Mouse (Mus musculus) cortical plate, adult 2 months (tissue): ENCODE data around the gene Gjb1.

Experiments used
- CTCF ChIP-seq: fragments of 200-500 bp; IDR thresholded peaks from 2 replicates; pipeline ENCODE4 v1.5.1; 2011; ENCODE audit warnings: mild to moderate bottlenecking, control low read depth, low read length; ENCODE audit not compliant: insufficient read depth; ENCODE audit errors: extremely low read depth
- POLR2A ChIP-seq: fragments of 200-500 bp; IDR thresholded peaks from 2 replicates; pipeline ENCODE4 v1.6.1; 2011; ENCODE audit warnings: mild to moderate bottlenecking, low read length, control low read depth; ENCODE audit not compliant: insufficient read depth; ENCODE audit errors: extremely low read depth

DNA sequence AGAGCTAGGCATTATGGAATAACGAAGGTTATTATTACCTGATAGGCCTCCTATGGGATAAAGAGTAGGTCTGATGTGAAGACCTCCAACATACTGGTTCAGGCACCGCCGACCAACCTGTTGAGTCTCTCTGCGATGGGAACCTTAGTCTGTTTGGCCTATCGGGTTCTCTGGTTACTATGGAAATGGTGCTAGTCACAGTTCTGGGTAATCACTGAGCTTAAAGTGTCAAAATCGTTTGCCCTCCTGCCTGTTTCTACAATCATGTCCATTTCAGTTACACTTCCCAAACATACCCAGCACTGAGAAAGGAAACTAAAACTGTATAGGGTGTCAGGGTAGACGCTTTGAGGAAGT lies 52.6 kb downstream of the Gjb1 start:
- TF ChIP-seq CTCF (no peak), POLR2A (no peak)
